In the genomic region with DNA sequence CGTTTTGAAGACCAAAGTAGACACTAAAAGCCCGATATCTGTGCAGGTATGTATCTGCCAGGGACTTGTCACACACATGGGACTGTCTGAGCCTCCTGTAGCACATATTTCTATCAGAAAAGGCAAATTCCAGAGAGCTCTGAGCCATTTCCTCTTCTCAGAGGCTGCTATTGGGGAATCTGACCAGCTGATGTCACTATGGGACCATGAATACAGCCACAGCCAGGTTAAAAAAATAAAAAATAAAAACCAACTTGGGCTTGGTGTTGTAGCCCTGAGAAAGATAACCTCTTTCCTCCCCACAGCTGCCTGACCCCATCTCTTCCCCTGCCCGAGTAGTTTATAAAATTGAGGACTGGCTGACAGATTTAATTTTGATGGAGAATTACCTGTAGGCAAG, we compare ENCODE assay signal across 9 mouse cellular contexts. TPM values are rescaled to one million over a fixed set of nuclear protein-coding genes. Genes with fewer than 3 reads are reported as not detected.
A peak's percentile ranks its signal among the peaks of the same experiment; 100 is the strongest.
DNase-seq lines count a peak whose midpoint lies in the region; ATAC-seq and TF ChIP-seq lines count a peak whose summit lies in the region.
"Had no signal": no experiment of that assay in that cellular context is flagged by ENCODE, and none has a peak within 500 bp of the region (broad histone marks: within the 10 kb centered on the region; RNA-seq: fewer than 3 reads in every experiment).

No protein-coding gene starts in this region.

- no peaks in the 10 kb centered on the region for H3K36me3 ChIP-seq in heart, adult 2 months (ENCODE audit: control insufficient read depth, insufficient read depth, low read length)
- no peaks in the 10 kb centered on the region for H3K36me3 ChIP-seq in hindbrain, embryonic 14.5 days (replicated peaks; ENCODE audit: control insufficient read depth, insufficient read depth)
- H3K36me3 ChIP-seq: limb, embryonic 13.5 days had no signal

- intact Hi-C loops in heart, adult 2 months (cut with DNase I) = no loop called here
- intact Hi-C loops in heart, postnatal 25 days (cut with DNase I) = loop anchor here (2.0 to 5.0 kb wide), 2 partner anchors 75 to 322 kb away; no protein-coding TSS in a partner anchor

- no peak overlapping the region for H3K4me2 ChIP-seq in hindbrain, embryonic 14.5 days (replicated peaks)
- H3K4me2 ChIP-seq: limb, embryonic 13.5 days had no signal

- no peak for TF ChIP-seq POLR2A in heart, adult 2 months (IDR thresholded peaks at IDR 0.05; ENCODE audit: insufficient read depth, low read depth, low read length)

- TF ChIP-seq EP300 in heart, adult 2 months (IDR thresholded peaks at IDR 0.05; ENCODE audit: insufficient read depth, low read depth, low read length) = no peak

- H3K4me3 ChIP-seq in heart, adult 2 months = no peak overlapping the region
- H3K4me3 ChIP-seq in hindbrain, embryonic 14.5 days (replicated peaks; ENCODE audit: low read length) = no peak overlapping the region
- H3K4me3 ChIP-seq: limb, embryonic 13.5 days had no signal

- ATAC-seq in hindbrain, embryonic 14.5 days (ENCODE audit: low FRiP score) = peak; percentile 46; the same call in 1 of the 2 replicates

- no peak for DNase-seq in heart, adult 2 months
- no peak for DNase-seq in heart, postnatal 25 days (ENCODE audit: low spot score)
- peak; percentile 1 to 5 for DNase-seq in urinary bladder, postnatal 36 days (ENCODE audit: low spot score in 2 of 2)
- no peak for DNase-seq in urinary bladder, adult 2 months (ENCODE audit: low spot score)
- DNase-seq in hindbrain, embryonic 14.5 days (ENCODE audit: low spot score) = peak; percentile 83
- DNase-seq in lung, postnatal 14 days = peak; percentile 20
- no peak for DNase-seq in gastrocnemius, postnatal 4 days (ENCODE audit: low spot score in 2 of 2)
- DNase-seq in thymus, postnatal 36 days = no peak

- no peaks in the 10 kb centered on the region for H3K9me3 ChIP-seq in hindbrain, embryonic 14.5 days (ENCODE audit: control insufficient read depth, low read length)
- H3K9me3 ChIP-seq: limb, embryonic 13.5 days had no signal

- no peaks in the 10 kb centered on the region for H3K79me2 ChIP-seq in heart, adult 2 months (replicated peaks; ENCODE audit: control insufficient read depth, insufficient read depth, low read length)

- 22% methylated on average over 3 of the region's 3 CpGs for WGBS in heart, adult 2 months
- 56% methylated on average over 3 of the region's 3 CpGs for WGBS in hindbrain, embryonic 14.5 days

- no peaks in the 10 kb centered on the region for H3K4me1 ChIP-seq in heart, adult 2 months (ENCODE audit: control insufficient read depth, insufficient read depth, low read length)
- no peaks in the 10 kb centered on the region for H3K4me1 ChIP-seq in hindbrain, embryonic 14.5 days (replicated peaks; ENCODE audit: control insufficient read depth, insufficient read depth, low read length)
- H3K4me1 ChIP-seq: limb, embryonic 13.5 days had no signal

- H3K27me3 ChIP-seq in heart, adult 2 months (ENCODE audit: control insufficient read depth, insufficient read depth, low read length) = no peaks in the 10 kb centered on the region
- no peaks in the 10 kb centered on the region for H3K27me3 ChIP-seq in hindbrain, embryonic 14.5 days (ENCODE audit: control insufficient read depth, insufficient read depth, low read length)

- H3K27ac ChIP-seq in heart, adult 2 months = no peak overlapping the region
- H3K27ac ChIP-seq in hindbrain, embryonic 14.5 days = no peak overlapping the region
- H3K27ac ChIP-seq: limb, embryonic 13.5 days had no signal

- TF ChIP-seq CTCF in heart, adult 2 months (IDR thresholded peaks at IDR 0.05) = peak; percentile 69

- no peak overlapping the region for H3K9ac ChIP-seq in heart, adult 2 months (ENCODE audit: low read depth, low read length)
- H3K9ac ChIP-seq in hindbrain, embryonic 14.5 days = no peak overlapping the region
- H3K9ac ChIP-seq: limb, embryonic 13.5 days had no signal

RNA-seq across cellular contexts. Expression of a gene that starts 31.2 kb away (rescaled TPM):
- 10 to 100 TPM; 11.0 to 11.6 TPM for total RNA-seq in heart, adult 2 months (2021)
- 3.9 and 7.3 TPM in 2 replicates for polyA plus RNA-seq in heart, adult 2 months (2012; rRNA removed)
- 10 to 100 TPM; 11.2 to 13.7 TPM for total RNA-seq in heart, postnatal 25 days (2021)
- 11.3 and 11.4 TPM in 2 replicates for polyA plus RNA-seq in urinary bladder, adult 2 months (2012; rRNA removed)
- 102 and 116 TPM in 2 replicates for polyA plus RNA-seq in hindbrain, embryonic 14.5 days (2014; fragmentation: Nextera tagmentation; extraction: Ambion mirVana)
- total RNA-seq in gastrocnemius, postnatal 4 days (2021) = 10 to 100 TPM; 13.7 to 18.0 TPM

RNA-seq across cellular contexts. Expression of a gene that starts 55.1 kb away (rescaled TPM):
- total RNA-seq in heart, adult 2 months (2021) = 10 to 100 TPM; 10.5 to 12.0 TPM
- 5.2 and 7.9 TPM in 2 replicates for polyA plus RNA-seq in heart, adult 2 months (2012; rRNA removed)
- 10 to 100 TPM in 1 of 2 experiments, 1 to 10 TPM in 1; 8.9 to 10.2 TPM for total RNA-seq in heart, postnatal 25 days (2021)
- polyA plus RNA-seq in urinary bladder, adult 2 months (2012; rRNA removed) = 7.3 and 7.5 TPM in 2 replicates
- polyA plus RNA-seq in hindbrain, embryonic 14.5 days (2014; fragmentation: Nextera tagmentation; extraction: Ambion mirVana) = 19.7 and 23.6 TPM in 2 replicates
- total RNA-seq in gastrocnemius, postnatal 4 days (2021) = 10 to 100 TPM; 10.2 to 10.8 TPM

Comparison
In these comparisons a context has a peak if more than half of its experiments do, and no peak if none do; other contexts are left out.
1. DNase-seq: peak in urinary bladder, postnatal 36 days (2 of 2), hindbrain, embryonic 14.5 days (single experiment) and lung, postnatal 14 days (single experiment); none in heart, adult 2 months (0 of 2), heart, postnatal 25 days (single experiment), urinary bladder, adult 2 months (single experiment), gastrocnemius, postnatal 4 days (0 of 2) and thymus, postnatal 36 days (0 of 2).